Mouse (Mus musculus): ENCODE measurements around the gene Fam78a. TPM values are rescaled to one million over a fixed set of nuclear protein-coding genes. Genes with fewer than 3 reads are reported as not detected.

Gene Fam78a
- polyA plus RNA-seq, 1 experiment from 2014 or later: 0.36 TPM

GRCm38 (mm10) chr2:32080681-32081080 lies 4.0 kb downstream of the Fam78a start:
- no peaks in the 10 kb centered on the region for H3K9me3 ChIP-seq (replicated peaks)
- peaks cover 50% of the 10 kb centered on the region for H3K27me3 ChIP-seq
- no peak overlapping the region for H3K4me3 ChIP-seq
- no peak overlapping the region for H3K9ac ChIP-seq
- WGBS: 90% methylated on average over 3 of the region's 3 CpGs
- no peaks in the 10 kb centered on the region for H3K36me3 ChIP-seq (ENCODE audit: poor library complexity, severe bottlenecking)
- peaks cover 15% of the 10 kb centered on the region for H3K4me1 ChIP-seq
- H3K4me2 ChIP-seq: no peak overlapping the region
- no peak for ATAC-seq
- H3K27ac ChIP-seq: no peak overlapping the region

- Histone ChIP-seq H3K9ac (no peak overlapping the region), H3K4me2 (no peak overlapping the region), H3K27ac (no peak overlapping the region), H3K9me3 (replicated peaks) (no peaks in the 10 kb centered on the region), H3K36me3 (ENCODE audit: poor library complexity, severe bottlenecking) (no peaks in the 10 kb centered on the region), H3K4me3 (no peak overlapping the region), H3K4me1 (peaks cover 14% of the 10 kb centered on the region), H3K27me3 (peaks cover 36% of the 10 kb centered on the region)
- 88% methylated on average over 14 of the region's 14 CpGs for WGBS
- ATAC-seq: no peak
These were observed 5.4 kb downstream of the Fam78a start for GRCm38 (mm10) chr2:32079191-32079725.

- no peak for ATAC-seq
- Histone ChIP-seq H3K4me3 (no peak overlapping the region), H3K27ac (no peak overlapping the region), H3K4me2 (no peak overlapping the region), H3K27me3 (peaks cover 28% of the 10 kb centered on the region), H3K9me3 (replicated peaks) (no peaks in the 10 kb centered on the region), H3K36me3 (ENCODE audit: poor library complexity, severe bottlenecking) (no peaks in the 10 kb centered on the region), H3K9ac (no peak overlapping the region), H3K4me1 (peaks cover 6% of the 10 kb centered on the region)
- 58% methylated on average over 8 of the region's 8 CpGs for WGBS
These were observed 6.1 kb downstream of the Fam78a start for GRCm38 (mm10) chr2:32078522-32078921.

- WGBS: 85% methylated on average over 10 of the region's 10 CpGs
- no peak overlapping the region for H3K27ac ChIP-seq
These were observed 6.9 kb downstream of the Fam78a start for GRCm38 (mm10) chr2:32077744-32078143.

GRCm38 (mm10) chr2:32075368-32075767 lies 9.3 kb downstream of the Fam78a start:
- no peaks in the 10 kb centered on the region for H3K27me3 ChIP-seq
- no peak overlapping the region for H3K27ac ChIP-seq
- H3K4me1 ChIP-seq: no peaks in the 10 kb centered on the region
- H3K4me2 ChIP-seq: no peak overlapping the region
- no peak for ATAC-seq
- 71% methylated on average over 7 of the region's 7 CpGs for WGBS
- H3K9ac ChIP-seq: no peak overlapping the region
- no peak overlapping the region for H3K4me3 ChIP-seq
- no peaks in the 10 kb centered on the region for H3K36me3 ChIP-seq (ENCODE audit: poor library complexity, severe bottlenecking)
- H3K9me3 ChIP-seq (replicated peaks): no peaks in the 10 kb centered on the region

More at GRCm38 (mm10) chr2:32077744-32078143, 6.9 kb downstream of the Fam78a start:
- no peak overlapping the region for H3K9ac ChIP-seq
- H3K4me2 ChIP-seq: no peak overlapping the region
- H3K9me3 ChIP-seq (replicated peaks): no peaks in the 10 kb centered on the region
- ATAC-seq: no peak
- H3K36me3 ChIP-seq (ENCODE audit: poor library complexity, severe bottlenecking): no peaks in the 10 kb centered on the region
- H3K4me1 ChIP-seq: no peaks in the 10 kb centered on the region
- peaks cover 20% of the 10 kb centered on the region for H3K27me3 ChIP-seq
- no peak overlapping the region for H3K4me3 ChIP-seq

DNA sequence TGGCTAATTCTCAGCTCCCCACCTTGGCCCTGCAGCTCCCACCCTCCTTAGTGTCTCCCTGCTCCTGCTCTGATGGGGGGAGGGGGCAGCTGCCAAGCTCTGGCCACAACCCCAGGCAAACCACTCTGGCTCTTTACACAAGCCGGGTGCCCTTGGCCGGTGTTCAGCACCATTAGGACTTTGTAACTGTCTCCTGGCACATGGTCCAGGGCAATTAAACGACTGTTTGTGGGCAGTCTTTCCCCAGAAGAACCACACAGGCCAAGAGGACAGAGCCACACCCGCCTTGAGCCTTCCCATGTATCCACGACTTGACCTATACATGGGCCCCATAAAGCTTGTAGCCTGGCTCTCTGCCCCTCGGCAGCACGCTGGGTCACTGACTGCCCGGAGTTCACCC lies 10.3 kb downstream of the Fam78a start:
- H3K4me1 ChIP-seq: no peaks in the 10 kb centered on the region
- WGBS: 70% methylated on average over 8 of the region's 8 CpGs
- H3K9ac ChIP-seq: no peak overlapping the region
- H3K27ac ChIP-seq: no peak overlapping the region
- ATAC-seq: no peak
- no peaks in the 10 kb centered on the region for H3K27me3 ChIP-seq
- no peak overlapping the region for H3K4me3 ChIP-seq
- no peak overlapping the region for H3K4me2 ChIP-seq
- no peaks in the 10 kb centered on the region for H3K36me3 ChIP-seq (ENCODE audit: poor library complexity, severe bottlenecking)
- no peaks in the 10 kb centered on the region for H3K9me3 ChIP-seq (replicated peaks)

DNA sequence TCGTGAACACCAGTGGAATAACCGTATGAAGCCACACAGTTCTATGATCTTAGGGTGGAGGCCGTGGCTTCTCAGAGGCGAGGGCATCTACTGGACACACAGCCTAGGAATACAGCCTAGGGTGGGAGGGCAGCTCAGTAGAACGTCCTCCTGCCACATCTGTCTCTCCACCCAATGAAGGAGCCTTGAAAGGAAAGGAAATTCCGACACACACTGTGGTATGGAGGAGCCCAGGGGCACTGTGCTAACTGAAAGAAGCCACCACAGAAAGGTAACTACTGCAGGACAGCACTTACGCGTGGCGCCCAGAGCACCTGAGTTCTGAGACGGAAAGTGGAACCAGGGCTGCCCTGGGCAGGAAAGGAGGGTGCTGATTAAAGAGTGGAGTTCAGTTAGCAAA lies 13.9 kb downstream of the Fam78a start:
- H3K9ac ChIP-seq: no peak overlapping the region
- no peak for ATAC-seq
- H3K4me3 ChIP-seq: no peak overlapping the region
- H3K27ac ChIP-seq: no peak overlapping the region
- H3K36me3 ChIP-seq (ENCODE audit: poor library complexity, severe bottlenecking): no peaks in the 10 kb centered on the region
- no peaks in the 10 kb centered on the region for H3K9me3 ChIP-seq (replicated peaks)
- H3K4me1 ChIP-seq: no peaks in the 10 kb centered on the region
- H3K27me3 ChIP-seq: 0 out of 2 replicates have a peak, but pooled peaks cover 4% of the 10 kb centered on the region
- 94% methylated on average over 10 of the region's 10 CpGs for WGBS
- no peak overlapping the region for H3K4me2 ChIP-seq

- H3K9me3 ChIP-seq (replicated peaks): no peaks in the 10 kb centered on the region
- H3K36me3 ChIP-seq (ENCODE audit: poor library complexity, severe bottlenecking): no peaks in the 10 kb centered on the region
- 0 out of 2 replicates have a peak, but pooled peaks cover 4% of the 10 kb centered on the region for H3K27me3 ChIP-seq
- H3K4me3 ChIP-seq: no peak overlapping the region
- no peaks in the 10 kb centered on the region for H3K4me1 ChIP-seq
- 55% methylated on average over 31 of the region's 31 CpGs for WGBS
- no peak overlapping the region for H3K9ac ChIP-seq
- no peak for ATAC-seq
- no peak overlapping the region for H3K27ac ChIP-seq
- H3K4me2 ChIP-seq: no peak overlapping the region
These were observed 15.6 kb downstream of the Fam78a start for GRCm38 (mm10) chr2:32068811-32069607.

GRCm38 (mm10) chr2:32066005-32066404 lies 18.7 kb downstream of the Fam78a start:
- Histone ChIP-seq H3K4me1 (no peaks in the 10 kb centered on the region), H3K9ac (no peak overlapping the region), H3K27ac (no peak overlapping the region), H3K9me3 (replicated peaks) (no peaks in the 10 kb centered on the region), H3K36me3 (ENCODE audit: poor library complexity, severe bottlenecking) (no peaks in the 10 kb centered on the region), H3K4me2 (no peak overlapping the region), H3K27me3 (0 out of 2 replicates have a peak, but pooled peaks cover 4% of the 10 kb centered on the region), H3K4me3 (no peak overlapping the region)
- 86% methylated on average over 4 of the region's 4 CpGs for WGBS
- ATAC-seq: no peak

- H3K9ac ChIP-seq: no peak overlapping the region
- 0 out of 2 replicates have a peak, but pooled peaks cover 4% of the 10 kb centered on the region for H3K27me3 ChIP-seq
- H3K4me2 ChIP-seq: no peak overlapping the region
- WGBS: 88% methylated on average over 5 of the region's 5 CpGs
- no peaks in the 10 kb centered on the region for H3K36me3 ChIP-seq (ENCODE audit: poor library complexity, severe bottlenecking)
- no peaks in the 10 kb centered on the region for H3K9me3 ChIP-seq (replicated peaks)
- ATAC-seq: no peak
- H3K27ac ChIP-seq: no peak overlapping the region
- no peak overlapping the region for H3K4me3 ChIP-seq
- no peaks in the 10 kb centered on the region for H3K4me1 ChIP-seq
These were observed 19.3 kb downstream of the Fam78a start for GRCm38 (mm10) chr2:32065371-32065791.

DNA sequence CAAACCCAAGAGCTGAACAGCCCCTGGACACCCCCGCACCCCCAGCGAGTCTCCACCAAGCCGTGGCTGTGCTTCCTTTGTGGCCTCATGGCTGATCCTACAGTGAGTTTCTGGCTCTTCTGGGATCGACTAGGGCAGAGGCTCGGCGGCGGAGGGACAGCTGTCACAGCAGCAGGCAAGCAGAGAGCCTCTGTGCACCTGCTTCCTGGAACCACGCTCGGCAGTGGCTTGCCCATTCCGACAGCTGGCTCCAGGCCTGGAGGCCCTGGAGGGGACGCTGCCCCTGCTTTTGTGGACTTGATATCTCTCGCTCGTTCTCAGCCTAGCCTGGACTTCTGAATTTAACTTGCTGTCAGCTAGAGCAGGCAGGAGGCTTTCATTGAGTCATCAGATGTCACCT lies 19.7 kb downstream of the Fam78a start:
- no peak overlapping the region for H3K27ac ChIP-seq
- H3K36me3 ChIP-seq (ENCODE audit: poor library complexity, severe bottlenecking): no peaks in the 10 kb centered on the region
- 0 out of 2 replicates have a peak, but pooled peaks cover 4% of the 10 kb centered on the region for H3K27me3 ChIP-seq
- H3K9me3 ChIP-seq (replicated peaks): no peaks in the 10 kb centered on the region
- no peak overlapping the region for H3K9ac ChIP-seq
- H3K4me1 ChIP-seq: no peaks in the 10 kb centered on the region
- 69% methylated on average over 13 of the region's 13 CpGs for WGBS
- no peak overlapping the region for H3K4me3 ChIP-seq
- ATAC-seq: no peak
- no peak overlapping the region for H3K4me2 ChIP-seq

DNA sequence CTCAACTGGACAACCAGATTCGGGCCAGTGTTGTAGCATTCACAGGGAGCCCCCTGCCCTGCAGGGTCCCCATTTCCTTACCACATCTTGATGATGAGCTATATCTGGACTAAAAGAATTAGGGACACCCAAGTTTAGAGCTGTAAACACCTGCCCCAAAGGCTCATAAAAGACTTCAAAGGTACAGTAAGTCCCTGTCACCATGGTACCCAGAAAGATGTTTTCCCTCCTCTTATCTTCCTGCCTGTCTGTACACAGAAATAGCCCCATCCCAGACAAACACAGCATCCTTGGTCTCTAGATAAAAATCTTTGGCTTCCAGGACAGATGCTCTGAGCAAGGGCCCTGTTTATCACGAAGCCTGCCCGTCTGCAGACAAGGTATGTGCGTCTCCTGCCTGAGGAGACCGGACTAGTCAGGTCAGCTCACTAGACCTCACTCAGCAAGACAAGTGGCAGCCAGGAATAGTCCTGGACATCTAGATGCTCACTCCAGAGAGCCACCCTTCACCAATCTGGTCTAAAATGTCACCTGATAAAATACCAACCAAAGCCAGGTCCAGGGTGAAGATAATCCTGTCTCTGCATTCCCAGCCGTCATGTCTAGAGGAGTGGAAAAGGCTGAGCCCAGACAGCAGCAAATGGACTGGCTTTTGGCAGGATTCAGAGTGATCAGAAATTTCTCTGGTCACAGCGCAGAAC lies 21.1 kb downstream of the Fam78a start:
- H3K9ac ChIP-seq: no peak overlapping the region
- 90% methylated on average over 7 of the region's 7 CpGs for WGBS

More for the DNA sequence above, 21.1 kb downstream of the Fam78a start:
- Histone ChIP-seq H3K27ac (no peak overlapping the region), H3K4me1 (no peaks in the 10 kb centered on the region), H3K27me3 (0 out of 2 replicates have a peak, but pooled peaks cover 4% of the 10 kb centered on the region), H3K36me3 (ENCODE audit: poor library complexity, severe bottlenecking) (no peaks in the 10 kb centered on the region), H3K4me3 (no peak overlapping the region), H3K9me3 (replicated peaks) (no peaks in the 10 kb centered on the region), H3K4me2 (no peak overlapping the region)
- ATAC-seq: no peak

Data from forebrain, embryonic 13.5 days (tissue).